Mouse (Mus musculus) retina, adult 2 months (tissue): ENCODE data around the gene Agr2.

Source experiments
- DNase-seq: peaks from one replicate; pipeline ENCODE4 v3.0.0-alpha.2; 2012; ENCODE audit warnings: low read depth, low spot score

Agr2 gene

DNA sequence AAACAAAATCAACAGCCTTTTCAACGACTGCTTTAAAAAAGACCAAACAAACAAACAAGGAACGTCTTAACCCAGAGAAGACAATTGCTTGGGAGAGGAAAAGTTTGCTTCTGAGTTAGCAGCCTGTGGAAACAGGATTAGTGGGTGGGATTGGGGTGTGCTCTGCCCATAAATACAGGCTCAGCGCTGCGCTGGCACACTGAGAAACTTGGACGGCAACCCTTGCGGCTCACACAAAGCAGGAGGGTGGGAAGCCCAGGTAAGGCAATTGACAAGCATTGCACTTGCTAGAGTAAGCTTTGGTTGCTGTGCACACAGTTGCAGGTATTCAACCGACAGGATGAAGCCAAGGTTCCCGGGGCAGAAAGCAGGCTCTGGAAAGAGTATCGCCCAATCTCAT lies at the start of gene Agr2:
Gene Agr2 (plus strand): TSS at position 197 of the 400 bp plus-strand sequence.
- DNase-seq = no peak

DNA sequence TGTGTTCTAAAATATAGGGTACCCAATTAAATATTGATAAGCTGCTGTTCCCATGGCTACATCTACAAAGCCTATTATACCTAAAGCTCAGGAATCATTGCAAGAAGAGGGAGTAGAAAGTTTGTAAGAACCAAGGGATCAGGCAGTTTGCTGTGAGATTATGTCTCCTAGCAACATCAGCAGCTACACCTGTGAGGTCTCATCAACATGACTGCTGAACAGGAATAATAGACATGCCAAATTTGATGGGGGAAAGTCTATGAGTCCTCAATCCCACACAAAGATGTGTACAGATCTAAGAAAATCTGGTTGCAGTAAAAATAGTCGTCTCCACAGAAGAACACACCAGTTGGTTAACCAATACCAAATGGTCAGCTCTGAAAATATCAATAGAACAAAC lies 41.0 kb upstream of the Agr2 start:
- DNase-seq = no peak

DNA sequence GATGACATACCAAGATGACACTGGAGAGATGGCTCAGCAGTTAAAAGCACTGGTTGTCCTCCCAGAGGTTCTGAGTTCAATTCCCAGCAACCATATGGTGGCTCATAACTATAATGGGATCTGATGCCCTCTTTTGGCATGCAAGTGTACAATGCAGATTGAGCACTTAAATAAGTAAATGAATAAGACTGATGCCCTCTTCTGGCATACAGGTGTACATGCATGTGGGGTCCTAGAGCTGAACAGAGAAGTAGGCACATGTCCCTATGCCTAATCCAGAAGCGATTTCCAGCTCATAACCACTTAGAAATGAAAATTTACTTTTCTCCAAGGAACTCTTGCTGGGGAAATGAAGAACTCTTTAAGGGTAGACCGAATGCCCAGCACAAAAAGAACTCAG lies 35.5 kb upstream of the Agr2 start:
- no peak for DNase-seq

DNA sequence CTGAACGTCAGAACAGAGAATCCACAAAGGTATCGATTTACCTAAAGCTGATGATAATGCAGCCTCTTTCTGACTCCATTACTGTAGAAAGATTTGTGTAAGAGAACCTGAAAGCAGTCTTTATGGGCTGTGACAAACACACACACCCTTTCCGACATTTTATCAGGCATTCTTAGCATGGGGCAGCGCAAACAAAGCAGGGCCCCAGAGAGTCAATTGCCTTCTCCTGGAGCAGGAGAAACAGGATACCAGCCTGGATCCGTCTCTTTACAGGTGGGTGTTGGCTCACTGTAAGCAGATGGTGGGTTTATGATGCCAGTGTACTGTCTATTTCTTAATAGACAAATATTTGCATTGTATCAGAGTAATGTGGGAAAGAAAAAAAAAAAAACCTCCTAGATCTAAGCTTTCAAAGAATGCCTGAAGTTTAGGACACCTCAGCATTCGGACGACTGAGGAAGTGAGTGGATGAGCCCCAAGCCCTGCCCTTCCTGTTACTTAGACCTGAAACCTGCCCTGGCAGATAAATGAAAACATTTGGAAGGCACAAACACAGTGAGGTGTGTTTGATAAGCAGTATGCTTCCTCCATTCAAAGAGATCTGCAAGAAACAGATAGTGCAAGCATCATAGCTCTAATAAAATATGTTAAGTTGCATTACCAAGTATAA lies 26.5 kb upstream of the Agr2 start:
- no peak for DNase-seq

DNA sequence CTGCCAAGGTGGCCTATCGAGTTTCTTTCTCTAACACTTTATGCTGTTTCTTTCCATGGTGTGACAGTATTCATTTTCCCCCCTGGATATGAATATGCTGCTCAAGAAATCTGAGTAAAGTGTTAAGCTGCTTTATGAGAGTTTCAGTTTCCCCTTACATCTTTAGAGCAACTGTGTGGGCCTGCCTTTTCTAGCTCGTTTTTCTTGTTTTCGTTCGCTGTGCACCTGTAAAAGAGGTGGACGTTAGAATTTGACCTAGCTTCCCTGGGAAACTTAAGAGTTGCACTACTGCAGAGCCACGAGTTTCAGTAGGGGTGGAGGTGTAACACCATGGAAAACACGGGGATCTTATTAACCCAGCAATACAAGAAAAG lies 26.0 kb upstream of the Agr2 start:
- no peak for DNase-seq

DNA sequence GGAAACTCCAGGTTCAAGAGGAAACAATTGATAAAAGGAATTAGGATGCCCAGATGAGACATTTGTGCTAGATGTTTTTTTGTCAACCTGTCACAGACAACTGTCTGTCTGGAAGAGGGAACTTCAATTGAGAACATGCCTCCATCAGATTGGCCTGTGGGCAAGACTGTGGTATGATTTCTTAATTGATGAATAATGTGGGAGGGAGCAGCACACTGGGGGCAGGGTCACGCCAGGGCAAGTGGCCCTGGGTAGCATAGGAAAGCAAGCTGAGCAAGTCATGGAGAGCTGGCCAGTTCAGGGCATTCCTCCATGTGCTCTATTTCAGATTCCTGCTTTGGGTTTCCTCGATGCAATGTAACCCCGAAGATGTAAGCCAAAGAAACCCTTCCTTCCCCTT lies 16.8 kb upstream of the Agr2 start:
- no peak for DNase-seq

DNA sequence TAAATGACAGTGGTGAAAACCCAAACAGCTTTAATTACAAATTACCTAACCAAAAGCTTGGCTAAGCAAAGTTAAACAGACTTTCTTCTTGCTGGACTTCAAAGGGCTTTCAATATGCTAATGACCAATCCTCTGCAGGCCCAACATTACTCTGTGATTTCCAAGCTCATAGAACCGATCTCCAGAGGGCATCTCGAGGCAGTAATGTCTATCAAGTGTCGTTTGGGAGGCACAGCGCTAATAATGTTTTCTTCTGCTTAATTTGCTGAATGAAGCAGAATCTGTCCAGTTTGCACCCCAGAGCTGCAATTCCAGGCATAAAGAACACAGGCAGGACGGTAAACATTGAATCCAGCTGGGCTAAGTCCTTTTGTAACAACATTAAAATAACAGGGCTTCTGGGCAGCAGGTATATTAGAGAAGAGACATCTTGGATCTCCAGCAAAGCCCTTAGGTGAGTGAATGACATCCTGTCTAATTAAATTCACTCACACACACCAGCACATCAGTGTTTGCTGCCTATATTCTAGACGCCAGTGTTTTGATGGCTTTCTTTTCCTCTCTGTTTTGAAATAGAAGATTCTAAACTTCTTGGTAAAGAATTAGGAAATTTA lies 15.0 kb upstream of the Agr2 start:
- no peak for DNase-seq

DNA sequence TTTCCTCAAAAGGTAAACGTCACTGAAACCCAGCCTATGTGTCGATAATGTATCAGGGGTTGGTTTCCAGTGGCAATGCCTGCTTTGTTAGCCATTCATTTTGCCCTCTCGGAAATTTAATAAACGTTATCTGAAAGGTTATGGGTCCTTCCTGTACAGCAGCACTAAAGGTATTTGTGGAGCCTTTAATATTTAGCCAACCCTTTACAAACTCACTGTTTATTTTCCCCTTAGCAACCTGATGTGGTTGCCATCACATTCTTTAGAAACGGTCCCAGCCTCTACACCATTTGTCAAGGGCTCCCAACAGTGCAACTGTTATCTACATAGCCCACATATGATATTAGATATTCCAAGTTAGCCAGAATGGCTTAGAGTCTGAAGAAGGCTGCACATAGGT lies 13.1 kb upstream of the Agr2 start:
- DNase-seq = no peak

DNA sequence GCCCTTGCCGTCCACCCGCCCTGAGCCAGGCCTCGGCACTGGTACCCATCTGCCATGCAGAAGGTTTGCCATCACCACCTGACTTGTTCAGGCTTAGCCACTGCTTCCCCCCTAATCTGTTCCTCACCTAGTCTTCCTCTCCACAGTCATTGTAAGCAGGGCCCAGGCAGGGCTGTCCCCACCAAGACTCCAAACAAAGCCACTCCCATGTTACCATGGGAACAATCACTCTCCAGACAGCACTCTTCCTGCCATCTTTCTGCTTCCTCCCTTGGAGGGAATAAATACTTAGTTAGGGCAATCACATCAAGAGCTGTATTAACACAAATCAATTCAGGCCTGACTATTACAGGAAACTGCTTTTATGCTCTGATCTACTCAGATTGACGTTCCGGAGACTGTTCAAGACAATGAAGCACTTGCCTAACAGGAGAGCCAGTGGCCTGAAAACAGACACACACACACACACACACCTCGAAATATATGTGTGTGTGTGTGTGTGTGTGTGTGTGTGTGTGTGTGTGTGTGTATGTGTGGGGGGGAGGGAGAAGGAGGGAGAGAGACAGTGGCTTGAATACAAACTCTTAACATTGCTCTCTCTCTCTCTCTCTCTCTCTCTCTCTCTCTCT lies 10.9 kb upstream of the Agr2 start:
- no peak for DNase-seq

DNA sequence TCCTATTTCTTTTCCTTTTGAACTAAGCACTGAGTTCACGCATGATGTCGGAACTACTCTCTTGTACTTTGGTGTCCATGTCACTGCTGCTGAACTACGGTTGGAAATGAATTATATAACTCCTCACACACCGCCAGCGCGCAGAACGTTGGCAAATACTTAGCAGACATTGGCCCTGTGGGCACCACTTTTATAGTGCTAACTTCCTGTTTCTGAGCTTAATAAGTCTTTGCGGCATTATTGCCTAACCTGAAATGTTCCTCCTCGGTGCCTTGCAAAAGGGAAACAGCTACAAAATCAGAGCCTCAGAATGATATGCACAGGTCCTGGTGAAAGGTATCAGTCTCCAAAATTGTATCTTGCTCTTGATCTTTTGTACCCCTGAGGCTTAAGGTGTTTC lies 9.2 kb upstream of the Agr2 start:
- DNase-seq = no peak

DNA sequence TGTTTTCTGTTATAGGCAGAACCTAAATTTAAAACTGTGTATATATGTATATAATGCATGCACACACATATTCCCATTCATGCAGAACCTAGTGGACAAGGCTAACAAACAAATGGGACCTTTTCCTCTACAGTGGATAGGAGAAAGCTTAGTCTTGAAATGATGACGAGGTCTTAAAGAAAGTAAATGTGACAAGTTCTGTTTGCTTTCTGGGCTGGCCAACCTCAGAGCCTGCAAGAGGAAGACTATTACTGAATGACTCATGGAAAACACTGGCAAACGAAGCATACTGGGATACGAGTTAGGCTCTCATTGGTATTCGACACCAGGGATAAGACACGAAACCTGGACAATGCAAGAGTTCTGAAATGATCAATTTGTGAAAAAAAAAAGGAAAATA lies 8.0 kb upstream of the Agr2 start:
- no peak for DNase-seq

DNA sequence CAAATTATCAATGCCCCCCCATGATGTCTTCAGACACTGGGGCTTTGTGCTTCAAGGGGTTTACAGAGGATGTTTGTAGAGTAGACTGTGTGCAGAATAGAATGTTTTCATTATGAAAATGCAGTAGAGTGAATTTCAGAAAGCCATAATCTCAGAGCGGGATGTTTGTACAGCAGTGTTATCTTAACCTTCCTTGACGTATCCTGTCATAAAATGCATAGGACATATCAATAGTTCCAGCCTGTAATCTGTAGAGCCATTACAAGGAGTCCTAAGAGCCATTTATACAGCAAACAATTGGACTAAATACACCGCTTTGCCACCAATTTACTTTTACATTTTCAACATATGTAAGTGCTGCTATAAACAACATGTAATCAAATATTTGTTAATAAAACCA lies 876 bp downstream of the Agr2 start:
- no peak for DNase-seq

DNA sequence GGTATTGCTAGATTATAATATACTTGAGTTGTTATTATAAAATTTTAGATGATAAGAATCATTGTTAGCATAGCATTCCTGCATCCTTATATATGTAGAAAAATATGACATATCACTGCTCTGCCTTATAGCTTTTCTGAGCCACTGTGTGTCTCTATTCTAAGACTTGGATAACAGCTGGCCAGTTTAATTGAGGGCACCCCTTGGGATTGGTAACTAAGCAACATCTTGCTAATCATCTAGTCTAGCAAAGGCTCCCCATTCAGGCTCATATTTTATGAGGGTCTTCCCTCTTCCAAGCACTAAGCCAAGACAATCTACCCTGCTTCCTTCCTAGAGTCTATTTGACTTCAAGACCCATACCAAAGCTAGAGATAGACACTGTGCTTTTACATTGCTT lies 1.4 kb downstream of the Agr2 start:
- no peak for DNase-seq

DNA sequence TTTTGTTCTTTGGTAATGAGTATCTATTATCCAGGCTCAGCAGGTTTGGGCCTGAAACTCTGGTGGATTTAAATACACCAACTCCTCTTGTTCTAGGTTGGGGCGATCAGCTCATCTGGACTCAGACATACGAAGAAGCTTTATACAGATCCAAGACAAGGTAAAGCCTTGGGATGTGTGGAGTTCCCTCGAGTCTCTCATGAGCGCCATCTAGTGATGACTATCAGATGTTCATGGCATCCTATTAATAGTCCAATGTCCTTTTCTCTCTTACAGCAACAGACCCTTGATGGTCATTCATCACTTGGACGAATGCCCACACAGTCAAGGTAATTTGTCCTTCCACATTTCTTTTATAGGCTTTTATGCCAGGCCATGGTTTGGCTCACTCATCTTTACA lies 3.1 kb downstream of the Agr2 start:
- DNase-seq = peak; percentile 30

DNA sequence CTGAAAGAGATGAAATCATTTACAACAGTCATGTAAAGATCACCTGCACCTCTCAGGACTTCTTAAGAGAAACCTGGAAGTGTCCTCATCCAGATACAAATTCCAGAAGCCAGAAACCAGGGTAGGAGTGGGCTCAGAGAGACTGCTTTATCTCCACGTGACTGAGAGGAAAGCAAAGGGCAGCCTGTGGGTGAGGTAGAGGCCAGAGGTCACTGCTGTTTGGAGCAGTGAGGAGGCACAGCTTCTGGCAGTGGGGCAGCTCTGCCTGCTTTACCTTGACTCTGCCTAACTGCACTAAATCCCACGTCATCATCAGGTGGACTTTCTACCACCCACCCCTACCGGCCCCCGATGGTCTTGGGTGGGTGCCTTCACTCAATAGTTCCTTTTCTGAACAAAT lies 12.0 kb downstream of the Agr2 start:
- no peak for DNase-seq

DNA sequence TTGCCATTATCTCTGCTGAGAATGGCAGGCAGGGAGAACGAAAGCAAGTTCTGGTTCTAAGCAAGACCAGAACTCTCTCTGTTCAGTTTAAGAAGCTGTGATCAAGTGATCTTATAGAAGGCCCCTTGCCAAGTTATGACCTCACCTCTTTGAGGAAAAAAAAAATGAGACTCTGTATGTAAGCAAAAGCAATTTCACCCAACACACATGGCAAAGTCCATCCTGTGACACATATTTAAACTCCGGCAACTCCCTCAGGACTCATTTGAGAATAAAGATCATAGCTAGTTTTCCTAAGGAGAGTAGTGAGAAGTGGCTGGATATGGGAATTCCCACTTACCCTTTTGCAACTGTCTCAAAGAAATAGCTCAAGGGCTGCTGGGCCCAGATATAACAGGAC lies 14.9 kb downstream of the Agr2 start:
- no peak for DNase-seq

DNA sequence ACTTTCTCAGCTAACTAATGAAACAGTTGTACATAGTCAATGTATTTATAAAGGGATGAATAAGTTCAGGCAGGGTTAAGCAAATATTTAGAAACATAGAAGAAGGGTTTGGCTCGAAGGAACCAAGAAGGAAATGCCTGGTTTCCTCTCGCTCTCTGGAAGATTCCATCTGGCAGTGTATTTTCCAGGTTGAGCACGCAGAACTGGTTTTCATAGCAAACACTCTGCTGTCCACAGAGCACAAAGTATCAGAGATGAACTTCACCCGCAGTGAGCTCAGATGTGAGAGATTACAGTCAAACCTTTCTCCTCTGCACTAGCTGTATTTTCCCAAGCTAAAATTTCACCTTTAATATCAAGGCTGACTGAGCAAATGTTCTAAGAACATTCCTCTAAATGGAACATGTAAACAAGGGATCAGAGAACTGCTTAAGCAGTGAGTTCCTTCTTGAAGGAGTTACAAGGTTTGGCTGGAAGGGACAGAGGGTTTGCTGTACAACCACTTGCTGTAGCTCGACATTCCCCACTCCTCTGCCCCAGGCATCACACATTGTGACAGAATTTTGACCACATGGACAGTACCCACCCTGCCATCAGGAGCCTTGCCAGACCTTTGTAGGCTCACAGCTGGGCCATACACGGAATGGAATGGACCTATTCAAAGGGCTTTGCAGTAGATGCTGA lies 15.8 kb downstream of the Agr2 start:
- DNase-seq = no peak

DNA sequence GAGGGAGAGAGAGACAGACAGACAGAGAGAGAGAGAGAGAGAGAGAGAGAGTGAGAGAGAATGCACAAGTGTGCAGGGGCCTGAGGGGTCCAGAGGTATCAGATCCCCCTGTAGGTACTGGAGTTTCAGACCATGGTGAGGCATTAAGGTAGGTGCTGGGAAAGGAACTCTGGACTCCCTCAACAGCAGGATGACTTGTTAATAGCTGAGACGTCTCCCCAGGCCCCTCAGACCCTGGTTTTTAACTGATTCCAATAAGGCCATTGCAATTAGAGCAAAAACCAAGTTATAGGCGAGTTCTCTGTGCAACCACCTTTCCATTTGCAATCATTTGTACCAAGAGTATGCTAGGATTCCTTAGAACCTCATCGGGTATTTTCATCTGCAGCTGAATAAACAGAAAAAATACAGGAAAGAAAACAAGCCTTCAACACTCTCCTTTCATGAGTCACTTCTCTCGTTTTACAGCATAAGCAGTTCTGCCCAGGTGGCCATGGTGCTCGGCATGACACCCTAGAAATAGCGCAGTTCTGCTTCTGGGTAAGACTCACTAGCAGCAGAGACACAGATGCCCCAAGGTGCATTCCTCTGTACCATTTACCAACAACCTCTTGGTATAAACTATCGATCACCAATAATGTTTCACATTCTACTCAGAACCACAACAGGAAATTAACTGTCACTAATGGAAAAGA lies 20.7 kb downstream of the Agr2 start:
- DNase-seq = no peak

DNA sequence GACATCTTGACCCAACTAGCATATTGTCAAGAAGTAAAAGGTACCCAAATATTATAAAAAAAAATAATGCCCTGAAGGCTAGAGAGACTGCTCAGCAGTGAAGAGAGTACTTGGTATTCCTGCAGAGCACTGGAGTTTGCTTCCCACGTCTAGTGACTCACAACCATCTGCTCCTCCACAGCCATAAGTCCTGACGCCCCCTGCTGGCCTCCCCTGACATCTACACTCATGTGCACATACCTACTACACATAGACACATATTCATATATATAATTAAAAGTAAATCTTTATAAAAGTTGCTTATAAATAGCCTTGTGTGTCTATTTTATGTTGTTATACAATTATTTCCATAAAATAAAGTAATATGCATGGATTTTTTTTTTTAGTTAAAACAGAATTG lies 25.1 kb downstream of the Agr2 start:
- no peak for DNase-seq

DNA sequence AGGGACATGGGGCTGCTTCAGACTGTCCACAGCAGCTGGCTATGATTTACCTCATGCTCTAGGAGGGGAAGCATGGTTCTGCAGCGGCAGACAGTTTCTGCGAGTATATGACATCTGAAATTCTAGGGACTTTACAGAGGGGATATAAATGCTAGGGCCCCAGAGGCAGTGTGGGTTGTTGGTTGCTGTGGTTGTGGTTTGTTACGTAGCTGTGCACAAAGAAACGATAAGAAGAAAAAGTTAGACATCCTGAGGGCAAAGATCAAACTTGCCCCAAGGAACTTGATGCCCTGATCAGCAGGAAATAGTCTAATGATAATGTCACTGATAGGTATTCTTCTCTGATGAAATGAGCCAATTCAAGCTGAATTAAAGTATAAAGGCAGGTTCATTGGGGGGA lies 26.9 kb downstream of the Agr2 start:
- DNase-seq = no peak

DNA sequence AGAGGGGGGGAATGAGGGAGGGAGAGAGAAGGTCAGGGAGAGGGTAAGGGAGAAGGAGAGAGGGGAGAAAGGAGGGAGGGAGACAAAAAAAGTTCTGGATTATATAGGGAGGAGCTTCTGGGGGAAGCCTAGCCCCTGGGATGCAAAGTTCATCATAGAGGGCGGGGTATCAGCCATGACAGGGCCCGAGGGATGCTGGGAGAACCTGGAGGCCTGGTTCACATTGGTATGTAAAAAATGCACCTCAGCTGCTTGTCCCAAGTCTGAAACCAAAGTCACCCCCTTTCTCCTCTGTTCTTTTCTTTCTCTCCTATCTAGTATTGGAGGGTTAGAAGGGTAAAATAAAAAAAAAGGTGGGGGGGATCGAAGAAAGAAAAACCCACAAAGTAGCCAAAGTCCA lies 27.4 kb downstream of the Agr2 start:
- DNase-seq = no peak

DNA sequence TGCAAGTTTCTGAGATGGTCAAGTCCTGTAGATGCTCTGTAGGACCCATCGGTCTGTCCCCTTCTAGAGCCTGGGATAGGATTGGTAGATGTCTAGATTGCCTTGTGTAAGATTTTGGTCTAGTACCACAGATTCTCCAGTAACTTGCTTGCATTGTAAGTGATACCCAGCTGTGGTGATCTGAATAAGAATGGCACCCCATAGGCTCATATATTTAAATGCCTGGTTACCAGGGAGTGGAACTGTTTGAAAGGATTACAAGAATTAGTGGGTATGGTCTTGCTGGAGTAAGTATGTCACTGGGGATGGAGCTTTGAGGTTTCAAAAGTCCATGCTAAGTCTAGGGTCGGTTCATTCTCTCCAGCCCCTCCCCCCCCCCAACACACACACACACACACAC lies 28.0 kb downstream of the Agr2 start:
- DNase-seq = no peak
